Mouse (Mus musculus): Measurements from ENCODE around the gene Drg1. TPM values are rescaled to one million over a fixed set of nuclear protein-coding genes. Genes with fewer than 3 reads are reported as not detected.
A peak's percentile ranks its signal among the peaks of the same experiment; 100 is the strongest.
"Not testable (repeated sequence)": the region's sequence is repeated elsewhere in the genome, so short reads cannot be mapped to it uniquely, and the experiment has no call there.

Gene Drg1
- polyA plus RNA-seq, 1 experiment from 2014 or later, result 249 TPM

- H3K4me1 ChIP-seq (replicated peaks; ENCODE audit: control insufficient read depth, insufficient read depth, low read length); H3K36me3 ChIP-seq (ENCODE audit: control insufficient read depth, insufficient read depth, low read length); H3K4me3 ChIP-seq (ENCODE audit: low read depth, low read length); H3K4me2 ChIP-seq; H3K9me3 ChIP-seq (ENCODE audit: control insufficient read depth, low read length); H3K27ac ChIP-seq (ENCODE audit: low read depth, low read length); H3K27me3 ChIP-seq (replicated peaks; ENCODE audit: control insufficient read depth, insufficient read depth, low read length); H3K9ac ChIP-seq (ENCODE audit: low read depth, low read length); DNase-seq (ENCODE audit: low spot score): not testable (repeated sequence)
- ATAC-seq (replicated peaks; ENCODE audit: low FRiP score), result 0 out of 2 replicates have a peak, but pooled peaks have one; percentile 5
- WGBS, result 95% methylated on average over 23 of the region's 24 CpGs
These were observed 116.1 kb downstream of the Drg1 start for GRCm38 (mm10) chr11:3150003-3150676.

- not testable (repeated sequence) for H3K4me2 ChIP-seq
- WGBS, result 84% methylated on average over 4 of the region's 4 CpGs
These were observed 116.7 kb downstream of the Drg1 start for GRCm38 (mm10) chr11:3149471-3149870.

GRCm38 (mm10) chr11:3146806-3147205, 119.4 kb downstream of the Drg1 start:
- not testable (repeated sequence) for DNase-seq (ENCODE audit: low spot score); H3K9me3 ChIP-seq (ENCODE audit: control insufficient read depth, low read length); H3K36me3 ChIP-seq (ENCODE audit: control insufficient read depth, insufficient read depth, low read length); H3K4me1 ChIP-seq (replicated peaks; ENCODE audit: control insufficient read depth, insufficient read depth, low read length); H3K4me3 ChIP-seq (ENCODE audit: low read depth, low read length); H3K9ac ChIP-seq (ENCODE audit: low read depth, low read length); H3K27ac ChIP-seq (ENCODE audit: low read depth, low read length); H3K4me2 ChIP-seq; H3K27me3 ChIP-seq (replicated peaks; ENCODE audit: control insufficient read depth, insufficient read depth, low read length); ATAC-seq (replicated peaks; ENCODE audit: low FRiP score)
- WGBS, result 95% methylated on average over 2 of the region's 2 CpGs

More at GRCm38 (mm10) chr11:3149471-3149870, 116.7 kb downstream of the Drg1 start:
- not testable (repeated sequence) for H3K27me3 ChIP-seq (replicated peaks; ENCODE audit: control insufficient read depth, insufficient read depth, low read length); H3K9ac ChIP-seq (ENCODE audit: low read depth, low read length); H3K27ac ChIP-seq (ENCODE audit: low read depth, low read length); ATAC-seq (replicated peaks; ENCODE audit: low FRiP score); H3K36me3 ChIP-seq (ENCODE audit: control insufficient read depth, insufficient read depth, low read length); H3K4me1 ChIP-seq (replicated peaks; ENCODE audit: control insufficient read depth, insufficient read depth, low read length); H3K9me3 ChIP-seq (ENCODE audit: control insufficient read depth, low read length); DNase-seq (ENCODE audit: low spot score); H3K4me3 ChIP-seq (ENCODE audit: low read depth, low read length)

- H3K4me1 ChIP-seq (replicated peaks; ENCODE audit: control insufficient read depth, insufficient read depth, low read length); H3K27me3 ChIP-seq (replicated peaks; ENCODE audit: control insufficient read depth, insufficient read depth, low read length); H3K27ac ChIP-seq (ENCODE audit: low read depth, low read length); H3K36me3 ChIP-seq (ENCODE audit: control insufficient read depth, insufficient read depth, low read length); H3K9ac ChIP-seq (ENCODE audit: low read depth, low read length); DNase-seq (ENCODE audit: low spot score); H3K4me2 ChIP-seq; H3K9me3 ChIP-seq (ENCODE audit: control insufficient read depth, low read length); H3K4me3 ChIP-seq (ENCODE audit: low read depth, low read length); ATAC-seq (replicated peaks; ENCODE audit: low FRiP score): not testable (repeated sequence)
- 84% methylated on average over 7 of the region's 9 CpGs for WGBS
These were observed 120.7 kb downstream of the Drg1 start for GRCm38 (mm10) chr11:3145359-3146165.

GRCm38 (mm10) chr11:3143984-3144383, 122.2 kb downstream of the Drg1 start:
- H3K4me3 ChIP-seq (ENCODE audit: low read depth, low read length); H3K4me1 ChIP-seq (replicated peaks; ENCODE audit: control insufficient read depth, insufficient read depth, low read length); H3K36me3 ChIP-seq (ENCODE audit: control insufficient read depth, insufficient read depth, low read length); H3K27me3 ChIP-seq (replicated peaks; ENCODE audit: control insufficient read depth, insufficient read depth, low read length); H3K9ac ChIP-seq (ENCODE audit: low read depth, low read length); H3K4me2 ChIP-seq; H3K9me3 ChIP-seq (ENCODE audit: control insufficient read depth, low read length); DNase-seq (ENCODE audit: low spot score); H3K27ac ChIP-seq (ENCODE audit: low read depth, low read length): not testable (repeated sequence)
- WGBS, result 56% methylated on average over 3 of the region's 3 CpGs
- ATAC-seq (replicated peaks; ENCODE audit: low FRiP score), result peak; percentile 1; the same call in 1 of the 2 replicates

- ATAC-seq (replicated peaks; ENCODE audit: low FRiP score), result peak; percentile 59
- DNase-seq (ENCODE audit: low spot score); H3K27me3 ChIP-seq (replicated peaks; ENCODE audit: control insufficient read depth, insufficient read depth, low read length); H3K9ac ChIP-seq (ENCODE audit: low read depth, low read length); H3K36me3 ChIP-seq (ENCODE audit: control insufficient read depth, insufficient read depth, low read length); H3K9me3 ChIP-seq (ENCODE audit: control insufficient read depth, low read length); H3K4me1 ChIP-seq (replicated peaks; ENCODE audit: control insufficient read depth, insufficient read depth, low read length); H3K4me2 ChIP-seq; H3K27ac ChIP-seq (ENCODE audit: low read depth, low read length); H3K4me3 ChIP-seq (ENCODE audit: low read depth, low read length): not testable (repeated sequence)
- 81% methylated on average over 4 of the region's 5 CpGs for WGBS
These were observed 123.8 kb downstream of the Drg1 start for GRCm38 (mm10) chr11:3142413-3142812.

- H3K36me3 ChIP-seq (ENCODE audit: control insufficient read depth, insufficient read depth, low read length); H3K27me3 ChIP-seq (replicated peaks; ENCODE audit: control insufficient read depth, insufficient read depth, low read length); H3K9ac ChIP-seq (ENCODE audit: low read depth, low read length); H3K4me1 ChIP-seq (replicated peaks; ENCODE audit: control insufficient read depth, insufficient read depth, low read length); ATAC-seq (replicated peaks; ENCODE audit: low FRiP score); DNase-seq (ENCODE audit: low spot score); H3K9me3 ChIP-seq (ENCODE audit: control insufficient read depth, low read length); H3K4me3 ChIP-seq (ENCODE audit: low read depth, low read length); H3K27ac ChIP-seq (ENCODE audit: low read depth, low read length); H3K4me2 ChIP-seq: not testable (repeated sequence)
These were observed 125.2 kb downstream of the Drg1 start for GRCm38 (mm10) chr11:3140967-3141535.

- H3K4me1 ChIP-seq (replicated peaks; ENCODE audit: control insufficient read depth, insufficient read depth, low read length); DNase-seq (ENCODE audit: low spot score); H3K4me3 ChIP-seq (ENCODE audit: low read depth, low read length); H3K9ac ChIP-seq (ENCODE audit: low read depth, low read length); H3K27ac ChIP-seq (ENCODE audit: low read depth, low read length); H3K4me2 ChIP-seq; H3K9me3 ChIP-seq (ENCODE audit: control insufficient read depth, low read length); H3K36me3 ChIP-seq (ENCODE audit: control insufficient read depth, insufficient read depth, low read length); H3K27me3 ChIP-seq (replicated peaks; ENCODE audit: control insufficient read depth, insufficient read depth, low read length); ATAC-seq (replicated peaks; ENCODE audit: low FRiP score): not testable (repeated sequence)
- 84% methylated on average over 2 of the region's 2 CpGs for WGBS
These were observed 127.9 kb downstream of the Drg1 start for GRCm38 (mm10) chr11:3138323-3138722.

Data from liver, embryonic 11.5 days (tissue).